Mouse (Mus musculus): ENCODE results near the gene Traf7. TPM values are rescaled to one million over a fixed set of nuclear protein-coding genes. Genes with fewer than 3 reads are reported as not detected.

Gene Traf7
- polyA plus RNA-seq, 1 experiment, result 113 TPM

DNA sequence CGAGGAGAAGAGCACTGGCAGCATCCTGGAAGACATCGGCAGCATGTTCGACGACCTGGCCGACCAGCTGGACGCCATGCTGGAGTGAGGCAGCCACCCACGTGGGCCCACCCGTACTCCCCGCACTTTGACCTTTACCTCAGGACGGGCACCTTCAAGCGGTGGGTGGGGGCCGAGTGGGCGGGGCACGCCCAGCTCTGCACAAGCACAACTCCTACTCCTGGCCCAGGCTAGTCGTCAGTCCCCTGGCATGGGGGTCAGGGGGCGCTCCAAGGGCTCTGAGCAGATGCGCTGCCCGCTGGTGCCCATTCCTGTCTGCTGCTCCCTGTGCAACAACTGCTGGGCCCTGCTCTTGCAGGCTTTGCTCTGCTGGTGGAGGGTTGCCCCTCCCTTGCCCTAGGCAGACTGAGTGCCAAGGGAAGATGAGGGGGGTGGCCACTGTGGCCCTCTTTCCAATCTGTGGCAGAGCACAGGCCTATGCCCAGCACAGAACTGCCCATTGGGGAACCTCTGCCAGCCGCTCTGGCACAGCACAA lies 20.5 kb downstream of the Traf7 start:
- 27% methylated on average over 19 of the region's 19 CpGs for WGBS
- Histone ChIP-seq H3K36me3 (ENCODE audit: control insufficient read depth, insufficient read depth, low read length) (peaks cover 33% of the 10 kb centered on the region), H3K27me3 (ENCODE audit: control insufficient read depth, insufficient read depth, low read length) (no peaks in the 10 kb centered on the region), H3K4me3 (ENCODE audit: low read depth, low read length) (peak overlapping the region; percentile 21; the same call in 1 of the 2 replicates), H3K27ac (ENCODE audit: insufficient read depth, low read depth, low read length) (no peak overlapping the region), H3K4me1 (ENCODE audit: control insufficient read depth, insufficient read depth, insufficient read length, low read length) (peaks cover 15% of the 10 kb centered on the region)
- TF ChIP-seq POLR2A (IDR thresholded peaks at IDR 0.05; ENCODE audit: low read depth, low read length) (no peak), CTCF (IDR thresholded peaks at IDR 0.05; ENCODE audit: extremely low read depth, insufficient read length, insufficient replicate concordance, low read depth, low read length) (no peak)

DNA sequence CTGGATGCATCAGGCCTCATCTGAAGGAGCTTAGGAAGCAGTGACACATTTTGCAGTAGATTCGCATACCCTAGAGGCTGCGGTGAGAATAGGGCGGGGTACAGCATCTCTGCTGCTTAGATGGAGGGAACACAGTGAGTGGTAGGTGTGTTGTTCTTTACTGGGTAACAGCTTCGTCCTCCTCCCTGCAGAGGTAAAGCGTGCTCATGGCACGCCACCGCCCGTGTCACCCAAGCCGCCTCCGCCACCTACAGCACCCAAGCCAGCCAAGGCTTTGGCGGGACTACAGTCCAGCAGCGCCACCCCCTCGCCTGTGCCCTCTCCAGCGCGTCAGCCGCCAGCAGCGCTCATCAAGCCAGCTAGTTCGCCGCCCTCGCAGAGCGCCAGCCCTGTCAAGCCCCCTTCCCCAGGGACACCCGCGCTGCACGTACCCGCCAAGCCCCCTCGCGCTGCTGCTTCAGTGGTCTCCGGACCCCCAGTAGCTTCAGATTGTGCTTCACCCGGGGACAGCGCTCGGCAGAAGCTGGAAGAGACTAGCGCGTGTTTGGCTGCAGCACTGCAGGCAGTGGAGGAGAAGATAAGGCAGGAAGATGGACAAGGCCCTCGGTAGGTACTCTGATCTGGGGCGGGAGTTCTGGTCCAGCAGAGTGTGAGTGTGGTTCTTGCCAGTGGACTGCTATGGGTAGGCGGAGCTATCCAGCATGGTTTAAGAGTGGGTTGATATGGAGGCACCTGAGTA lies 21.2 kb downstream of the Traf7 start:
- 36% methylated on average over 36 of the region's 36 CpGs for WGBS
- peak overlapping the region; percentile 21; the same call in 1 of the 2 replicates for H3K4me3 ChIP-seq (ENCODE audit: low read depth, low read length)
- no peak for TF ChIP-seq CTCF (IDR thresholded peaks at IDR 0.05; ENCODE audit: extremely low read depth, insufficient read length, insufficient replicate concordance, low read depth, low read length)
- TF ChIP-seq POLR2A (IDR thresholded peaks at IDR 0.05; ENCODE audit: low read depth, low read length), result no peak
- peaks cover 26% of the 10 kb centered on the region for H3K36me3 ChIP-seq (ENCODE audit: control insufficient read depth, insufficient read depth, low read length)
- no peaks in the 10 kb centered on the region for H3K27me3 ChIP-seq (ENCODE audit: control insufficient read depth, insufficient read depth, low read length)
- peaks cover 15% of the 10 kb centered on the region for H3K4me1 ChIP-seq (ENCODE audit: control insufficient read depth, insufficient read depth, insufficient read length, low read length)
- H3K27ac ChIP-seq (ENCODE audit: insufficient read depth, low read depth, low read length), result no peak overlapping the region

DNA sequence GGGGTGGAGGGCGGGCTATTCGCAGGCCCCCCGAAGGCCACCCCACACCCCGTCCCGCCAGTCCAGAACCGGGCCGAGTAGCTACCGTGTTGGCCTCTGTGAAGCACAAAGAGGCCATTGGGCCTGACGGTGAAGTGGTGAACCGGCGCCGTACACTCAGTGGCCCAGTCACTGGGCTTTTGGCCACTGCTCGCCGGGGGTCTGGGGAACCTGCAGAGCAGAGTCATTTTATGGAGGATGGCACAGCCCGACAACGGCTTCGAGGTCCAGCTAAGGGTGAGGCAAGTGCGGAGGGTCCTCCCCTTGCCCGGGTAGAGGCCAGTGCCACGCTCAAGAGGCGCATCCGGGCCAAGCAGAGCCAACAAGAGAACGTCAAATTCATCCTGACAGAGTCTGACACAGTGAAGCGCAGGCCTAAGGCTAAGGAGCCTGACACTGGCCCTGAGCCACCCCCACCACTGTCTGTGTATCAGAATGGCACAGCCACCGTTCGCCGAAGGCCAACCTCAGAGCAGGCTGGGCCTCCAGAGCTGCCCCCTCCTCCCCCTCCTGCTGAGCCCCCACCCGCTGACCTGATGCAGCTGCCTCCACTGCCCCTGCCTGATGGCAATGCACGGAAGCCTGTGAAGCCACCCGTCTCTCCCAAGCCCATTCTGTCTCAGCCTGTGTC lies 22.3 kb downstream of the Traf7 start:
- TF ChIP-seq POLR2A (IDR thresholded peaks at IDR 0.05; ENCODE audit: low read depth, low read length) (no peak), CTCF (IDR thresholded peaks at IDR 0.05; ENCODE audit: extremely low read depth, insufficient read length, insufficient replicate concordance, low read depth, low read length) (no peak)
- H3K36me3 ChIP-seq (ENCODE audit: control insufficient read depth, insufficient read depth, low read length), result peaks cover 15% of the 10 kb centered on the region
- 94% methylated on average over 30 of the region's 30 CpGs for WGBS
- no peak overlapping the region for H3K4me3 ChIP-seq (ENCODE audit: low read depth, low read length)
- peaks cover 15% of the 10 kb centered on the region for H3K4me1 ChIP-seq (ENCODE audit: control insufficient read depth, insufficient read depth, insufficient read length, low read length)
- H3K27me3 ChIP-seq (ENCODE audit: control insufficient read depth, insufficient read depth, low read length), result no peaks in the 10 kb centered on the region
- H3K27ac ChIP-seq (ENCODE audit: insufficient read depth, low read depth, low read length), result no peak overlapping the region

DNA sequence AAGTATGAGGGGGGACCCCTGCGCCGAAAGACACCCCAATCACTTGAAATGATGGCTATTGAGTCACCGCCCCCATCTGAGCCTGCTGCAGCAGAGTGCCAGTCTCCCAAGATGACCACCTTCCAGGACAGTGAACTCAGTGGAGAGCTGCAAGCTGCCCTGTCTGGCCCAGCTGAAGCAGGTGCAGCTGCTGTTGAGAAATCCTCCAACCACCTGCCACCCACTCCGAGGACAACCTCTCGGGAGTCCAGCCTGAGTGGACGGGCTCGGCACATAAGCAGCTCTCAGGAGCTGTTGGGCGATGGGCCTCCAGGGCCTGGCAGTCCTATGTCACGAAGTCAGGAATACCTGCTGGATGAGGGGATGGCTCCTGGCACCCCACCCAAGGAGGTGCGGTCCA lies 23.7 kb downstream of the Traf7 start:
- peaks cover 15% of the 10 kb centered on the region for H3K4me1 ChIP-seq (ENCODE audit: control insufficient read depth, insufficient read depth, insufficient read length, low read length)
- TF ChIP-seq POLR2A (IDR thresholded peaks at IDR 0.05; ENCODE audit: low read depth, low read length) (no peak), CTCF (IDR thresholded peaks at IDR 0.05; ENCODE audit: extremely low read depth, insufficient read length, insufficient replicate concordance, low read depth, low read length) (no peak)
- no peak overlapping the region for H3K4me3 ChIP-seq (ENCODE audit: low read depth, low read length)
- no peaks in the 10 kb centered on the region for H3K27me3 ChIP-seq (ENCODE audit: control insufficient read depth, insufficient read depth, low read length)
- 80% methylated on average over 10 of the region's 10 CpGs for whole genome bisulfite sequencing
- peaks cover 3% of the 10 kb centered on the region; the same call in 1 of the 2 replicates for H3K36me3 ChIP-seq (ENCODE audit: control insufficient read depth, insufficient read depth, low read length)
- H3K27ac ChIP-seq (ENCODE audit: insufficient read depth, low read depth, low read length), result no peak overlapping the region

DNA sequence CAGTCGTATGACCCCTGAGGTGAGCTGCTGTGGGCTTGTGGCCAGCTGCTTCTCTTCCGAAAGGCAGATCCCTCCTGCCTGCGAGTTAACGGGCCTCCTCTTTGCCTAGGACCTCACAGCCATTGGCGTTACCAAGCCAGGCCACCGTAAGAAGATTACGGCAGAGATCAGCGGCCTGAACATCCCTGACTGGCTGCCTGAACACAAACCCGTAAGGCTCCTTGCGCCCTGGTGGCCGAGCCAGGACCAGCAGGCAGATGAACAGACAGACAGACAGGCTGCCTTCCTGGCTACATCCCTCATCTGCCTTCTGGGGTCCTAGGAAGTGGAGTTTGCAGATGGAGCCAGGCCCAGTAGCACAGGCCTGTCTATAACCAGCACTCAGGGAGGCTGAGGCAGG lies 25.5 kb downstream of the Traf7 start:
- Histone ChIP-seq H3K4me3 (ENCODE audit: low read depth, low read length) (no peak overlapping the region), H3K4me1 (ENCODE audit: control insufficient read depth, insufficient read depth, insufficient read length, low read length) (peaks cover 7% of the 10 kb centered on the region), H3K27ac (ENCODE audit: insufficient read depth, low read depth, low read length) (no peak overlapping the region), H3K27me3 (ENCODE audit: control insufficient read depth, insufficient read depth, low read length) (no peaks in the 10 kb centered on the region), H3K36me3 (ENCODE audit: control insufficient read depth, insufficient read depth, low read length) (no peaks in the 10 kb centered on the region)
- WGBS, result 40% methylated on average over 11 of the region's 11 CpGs
- TF ChIP-seq POLR2A (IDR thresholded peaks at IDR 0.05; ENCODE audit: low read depth, low read length) (no peak), CTCF (IDR thresholded peaks at IDR 0.05; ENCODE audit: extremely low read depth, insufficient read length, insufficient replicate concordance, low read depth, low read length) (no peak)

DNA sequence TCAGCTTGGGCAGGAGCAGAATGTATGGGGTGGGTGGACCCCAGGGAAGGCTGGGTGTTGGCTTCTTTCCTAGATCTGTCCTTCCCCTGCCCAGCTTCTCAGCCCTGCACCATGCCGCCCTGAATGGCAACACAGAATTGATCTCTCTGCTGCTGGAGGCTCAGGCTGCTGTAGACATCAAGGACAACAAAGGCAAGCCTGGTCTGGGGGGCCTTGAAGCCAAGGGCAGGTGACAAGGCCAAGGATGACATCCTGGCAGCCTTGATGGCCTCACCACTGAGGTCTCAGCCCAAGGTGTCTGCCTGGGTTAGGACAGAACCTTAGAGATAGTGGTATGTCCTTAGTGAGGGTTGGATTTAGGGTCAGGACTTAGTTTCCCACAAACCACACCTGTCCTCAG lies 31.7 kb downstream of the Traf7 start:
- no peak for TF ChIP-seq POLR2A (IDR thresholded peaks at IDR 0.05; ENCODE audit: low read depth, low read length)
- no peak for TF ChIP-seq CTCF (IDR thresholded peaks at IDR 0.05; ENCODE audit: extremely low read depth, insufficient read length, insufficient replicate concordance, low read depth, low read length)
- Histone ChIP-seq H3K4me3 (ENCODE audit: low read depth, low read length) (no peak overlapping the region), H3K4me1 (ENCODE audit: control insufficient read depth, insufficient read depth, insufficient read length, low read length) (no peaks in the 10 kb centered on the region), H3K27me3 (ENCODE audit: control insufficient read depth, insufficient read depth, low read length) (no peaks in the 10 kb centered on the region), H3K27ac (ENCODE audit: insufficient read depth, low read depth, low read length) (no peak overlapping the region), H3K36me3 (ENCODE audit: control insufficient read depth, insufficient read depth, low read length) (no peaks in the 10 kb centered on the region)
- 78% methylated on average over 1 of the region's 1 CpGs for WGBS

DNA sequence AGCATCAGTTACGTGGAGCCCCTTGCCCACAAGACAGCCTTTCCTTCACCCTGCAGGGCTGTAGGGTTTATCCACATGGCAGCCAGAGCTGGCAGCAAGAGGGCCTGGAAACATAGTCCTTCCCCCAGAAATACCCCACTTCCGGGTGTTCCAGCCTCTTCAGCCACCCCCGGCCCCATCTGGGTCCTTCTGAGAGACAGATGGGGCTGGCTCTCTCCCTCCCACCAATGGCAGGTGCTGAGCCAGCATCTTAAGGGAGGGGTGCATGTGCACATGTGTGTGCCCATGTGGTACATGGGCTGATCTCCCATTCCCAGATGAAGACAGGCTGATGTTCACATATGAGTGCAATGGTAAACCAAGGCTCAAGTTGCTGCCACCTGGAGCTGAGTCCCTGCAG lies 32.3 kb downstream of the Traf7 start:
- TF ChIP-seq CTCF (IDR thresholded peaks at IDR 0.05; ENCODE audit: extremely low read depth, insufficient read length, insufficient replicate concordance, low read depth, low read length) (no peak), POLR2A (IDR thresholded peaks at IDR 0.05; ENCODE audit: low read depth, low read length) (no peak)
- 75% methylated on average over 3 of the region's 3 CpGs for WGBS
- H3K36me3 ChIP-seq (ENCODE audit: control insufficient read depth, insufficient read depth, low read length), result no peaks in the 10 kb centered on the region

More for the DNA sequence above, 32.3 kb downstream of the Traf7 start:
- H3K4me3 ChIP-seq (ENCODE audit: low read depth, low read length), result no peak overlapping the region
- no peak overlapping the region for H3K27ac ChIP-seq (ENCODE audit: insufficient read depth, low read depth, low read length)
- no peaks in the 10 kb centered on the region for H3K4me1 ChIP-seq (ENCODE audit: control insufficient read depth, insufficient read depth, insufficient read length, low read length)
- H3K27me3 ChIP-seq (ENCODE audit: control insufficient read depth, insufficient read depth, low read length), result no peaks in the 10 kb centered on the region
